Mouse (Mus musculus) retina, adult 2 months (tissue): ENCODE measurements around the gene Map1lc3a.

Source experiments
- DNase-seq: peaks from one replicate; pipeline ENCODE4 v3.0.0-alpha.2; 2012; ENCODE audit warnings: low read depth, low spot score

Map1lc3a gene

DNA sequence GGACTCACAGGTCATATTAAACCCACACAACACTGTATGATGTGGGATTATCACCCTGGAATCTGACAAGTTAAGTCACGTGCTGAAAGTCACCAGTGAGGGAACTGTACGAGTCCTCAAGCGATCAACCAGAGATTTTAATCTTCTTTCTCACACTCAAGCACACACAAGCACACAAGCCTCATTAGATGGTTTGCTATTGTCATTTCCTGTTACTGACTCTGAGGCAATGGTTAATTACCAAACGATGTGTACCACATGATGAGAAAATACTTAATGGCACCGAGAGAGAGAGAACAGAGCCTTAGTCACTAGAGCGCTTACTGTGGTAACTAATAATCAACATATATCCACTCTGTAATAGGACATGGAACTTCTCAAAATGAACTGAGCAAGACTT, 9.6 kb downstream of the Map1lc3a start:
- no peak for DNase-seq

DNA sequence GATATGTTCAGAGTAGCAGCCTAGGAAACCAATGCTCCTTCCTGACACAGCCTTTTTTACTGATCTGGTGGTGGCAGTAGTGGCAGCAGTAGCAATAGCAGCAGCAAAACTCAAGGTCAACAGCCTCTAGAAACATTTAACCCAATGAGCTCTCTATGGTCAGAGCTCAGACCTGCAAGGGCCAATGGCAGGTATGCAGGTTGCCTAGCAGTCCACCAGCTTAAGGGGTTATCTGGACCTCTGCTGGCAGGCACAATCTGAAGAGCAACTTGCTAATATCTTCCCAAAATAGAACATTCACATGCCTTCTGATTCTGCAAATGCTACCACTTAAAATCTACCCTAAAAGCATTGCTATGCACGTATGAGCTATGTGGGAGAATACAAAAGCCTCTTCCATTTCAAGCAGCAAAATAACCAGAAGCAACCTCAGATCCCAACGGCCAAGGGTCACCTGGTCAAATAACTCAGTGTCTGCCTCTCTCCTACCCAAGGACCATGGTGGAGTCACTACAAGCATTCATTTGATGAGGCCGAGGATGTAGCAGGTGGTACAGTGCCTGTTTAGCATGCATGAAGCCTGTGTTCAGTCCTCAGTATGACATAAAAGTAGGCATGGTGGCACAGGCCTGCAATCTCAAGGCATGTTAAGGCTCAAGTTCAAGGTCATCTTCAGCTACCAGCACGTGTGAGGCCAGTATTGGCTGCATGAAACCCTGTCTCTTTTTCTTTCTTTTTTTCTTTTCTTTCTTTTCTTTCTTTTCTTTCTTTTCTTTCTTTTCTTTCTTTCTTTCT, 11.6 kb downstream of the Map1lc3a start:
- no peak for DNase-seq

DNA sequence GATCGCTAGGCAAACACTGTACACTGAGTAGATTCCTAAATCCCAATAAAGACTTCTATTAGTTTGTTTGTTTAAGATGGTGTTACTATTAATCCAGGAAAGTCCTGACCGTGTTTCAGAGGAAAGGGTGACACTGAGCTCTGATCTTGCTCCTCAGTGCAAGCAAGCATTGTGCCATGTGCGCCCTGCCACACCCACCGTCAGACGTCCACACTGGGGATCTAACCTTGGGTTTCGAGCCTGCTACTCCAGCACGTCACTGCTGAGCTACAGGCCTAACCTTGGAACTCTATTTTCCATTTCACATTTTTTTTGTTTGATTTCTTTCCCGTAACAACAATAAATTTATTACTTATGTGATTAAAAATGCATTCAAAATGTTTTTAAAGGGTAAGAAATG, 14.0 kb downstream of the Map1lc3a start:
- no peak for DNase-seq

DNA sequence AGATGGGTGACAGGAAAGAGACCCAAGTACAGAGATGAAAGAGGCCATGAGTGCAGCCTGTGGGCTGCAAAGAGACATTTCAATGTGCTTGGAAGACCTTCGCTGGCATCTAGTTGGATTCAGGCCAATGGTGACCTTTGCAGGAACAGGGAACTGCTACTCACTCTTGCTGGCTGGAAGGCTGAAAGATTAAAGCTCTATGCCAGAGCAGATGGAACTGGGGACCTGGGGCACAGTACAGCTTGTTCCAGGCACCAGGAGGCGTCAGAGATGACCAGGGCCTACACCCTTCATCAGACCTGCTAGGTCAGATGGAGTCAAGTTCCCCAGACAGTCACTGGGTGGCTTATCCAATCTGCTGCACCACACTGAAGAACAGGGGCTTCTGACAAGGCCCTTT, 17.3 kb downstream of the Map1lc3a start:
- no peak for DNase-seq

DNA sequence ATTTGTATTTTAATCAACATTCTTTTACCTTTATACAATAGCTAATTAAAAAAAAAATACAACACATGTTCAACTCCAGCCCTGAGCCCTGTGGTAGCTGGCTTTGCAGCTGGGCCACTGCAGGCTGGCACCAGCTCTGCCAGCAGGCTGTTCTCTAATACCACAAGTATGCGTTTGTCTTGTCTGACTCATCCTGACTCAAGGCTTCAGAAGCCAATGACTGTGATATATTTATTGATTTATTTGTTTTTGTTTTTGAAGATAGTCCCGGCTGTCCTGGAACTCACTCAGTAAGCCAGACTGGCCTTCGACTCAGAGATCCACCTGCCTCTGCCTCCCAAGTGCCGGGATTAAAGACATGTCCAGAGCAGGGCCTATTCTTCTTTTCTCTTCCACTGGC, 17.8 kb downstream of the Map1lc3a start:
- DNase-seq: no peak

DNA sequence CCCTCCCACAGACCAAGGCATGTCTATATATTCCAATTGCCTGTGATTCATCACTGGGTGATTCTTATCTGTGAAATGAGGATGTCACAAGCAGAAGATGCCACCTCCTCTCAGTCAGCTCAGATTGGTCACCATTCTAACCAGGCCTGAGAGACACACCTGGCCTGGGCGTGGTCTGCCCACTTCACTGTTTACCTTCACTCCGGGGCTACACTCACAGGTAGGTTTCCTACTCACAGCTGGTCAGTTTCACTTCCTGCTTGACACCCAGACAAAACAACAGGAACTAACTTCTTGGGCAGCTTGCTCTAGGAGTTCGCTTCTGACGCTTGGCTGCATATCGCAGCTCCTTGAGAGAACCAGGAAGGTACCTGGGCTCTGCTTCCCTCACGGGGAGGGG, 19.4 kb downstream of the Map1lc3a start:
- no peak for DNase-seq

DNA sequence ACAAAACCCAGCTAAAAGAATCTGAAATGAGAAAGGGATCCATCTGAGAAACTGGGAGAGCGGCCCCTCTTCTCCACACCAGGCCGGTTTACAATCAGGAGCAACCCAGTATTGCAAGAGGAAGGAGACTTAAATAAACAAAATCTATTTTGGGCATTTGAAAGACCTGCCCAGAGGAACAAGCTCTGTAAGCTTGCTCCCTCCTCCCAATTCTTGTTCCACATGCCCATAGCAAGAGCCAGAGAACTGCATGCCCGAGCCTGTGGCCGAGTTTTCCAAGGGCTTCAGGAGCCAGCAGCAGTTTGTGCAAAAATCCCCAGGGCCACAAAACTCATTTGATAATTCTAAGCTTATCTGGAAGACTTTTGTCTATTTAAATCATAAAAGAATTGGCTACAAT, 23.5 kb downstream of the Map1lc3a start:
- DNase-seq: no peak

DNA sequence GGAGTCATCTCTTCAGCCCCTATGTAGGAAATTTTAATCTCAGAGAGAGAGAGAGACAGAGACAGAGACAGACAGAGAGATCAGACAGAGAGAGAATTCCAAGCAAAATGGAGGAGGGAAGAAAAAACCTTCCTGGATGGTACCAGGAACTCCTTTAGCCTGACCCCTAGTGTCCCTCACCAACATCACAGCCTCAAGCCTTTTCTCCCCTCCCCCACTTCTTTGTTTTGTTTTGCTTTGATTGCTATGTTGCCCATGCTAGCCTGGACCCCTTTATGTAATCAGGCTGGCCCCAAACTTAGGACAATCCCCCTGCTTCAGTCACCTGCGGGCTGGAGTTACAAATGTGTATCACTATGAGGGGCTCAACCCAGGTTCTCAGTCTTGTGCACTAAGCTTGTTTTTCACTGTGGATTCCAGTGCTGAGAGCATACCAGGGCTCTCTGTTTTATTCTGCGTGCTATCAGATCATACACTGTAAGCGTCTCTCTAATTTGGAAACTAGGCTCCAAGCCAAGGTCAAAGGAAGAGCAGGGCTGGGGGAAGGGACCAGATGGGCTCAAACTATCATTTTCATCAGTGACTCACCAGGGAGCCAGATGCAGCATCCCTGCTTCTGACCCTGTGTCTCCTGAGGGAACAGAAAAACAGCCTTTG, 33.0 kb downstream of the Map1lc3a start:
- DNase-seq: peak; percentile 16

DNA sequence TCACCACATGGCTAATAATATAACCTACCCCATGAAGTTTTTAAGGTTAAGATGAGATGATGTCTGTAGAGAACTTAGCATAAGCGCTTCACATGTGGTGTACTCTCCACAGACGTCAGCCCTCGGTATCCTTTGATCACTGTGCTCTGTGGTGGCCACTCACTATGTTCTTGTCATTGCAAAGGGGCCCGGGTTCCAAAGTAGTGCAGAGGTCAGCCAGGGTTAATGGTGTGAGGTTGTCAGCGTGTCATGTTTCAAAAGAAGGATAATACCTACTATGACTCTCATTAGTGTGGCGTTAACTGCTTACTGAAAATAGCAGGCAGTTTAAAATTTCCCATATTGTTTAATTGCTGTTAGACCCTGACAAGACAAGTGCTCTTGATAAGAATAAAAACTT, 37.6 kb downstream of the Map1lc3a start:
- no peak for DNase-seq

DNA sequence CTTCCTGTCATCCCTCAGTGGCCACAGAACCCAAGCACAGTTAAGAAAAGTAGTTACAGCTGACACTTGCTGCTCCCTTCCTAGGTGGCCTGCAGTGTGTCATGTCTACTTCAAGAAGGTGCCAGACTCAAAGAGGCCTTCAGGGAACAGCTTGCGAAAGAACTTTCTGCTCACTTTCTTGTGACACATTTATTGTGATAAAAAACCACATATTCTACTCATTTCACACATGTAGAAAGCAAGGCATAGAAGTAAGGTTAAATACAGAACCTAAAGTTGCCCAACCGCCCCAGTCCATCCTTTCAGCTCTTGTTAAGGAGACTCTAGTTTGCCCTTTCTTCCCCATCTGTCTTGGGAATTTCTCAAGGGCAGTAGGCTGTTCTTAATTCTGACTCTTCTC, 42.5 kb downstream of the Map1lc3a start:
- DNase-seq: no peak

DNA sequence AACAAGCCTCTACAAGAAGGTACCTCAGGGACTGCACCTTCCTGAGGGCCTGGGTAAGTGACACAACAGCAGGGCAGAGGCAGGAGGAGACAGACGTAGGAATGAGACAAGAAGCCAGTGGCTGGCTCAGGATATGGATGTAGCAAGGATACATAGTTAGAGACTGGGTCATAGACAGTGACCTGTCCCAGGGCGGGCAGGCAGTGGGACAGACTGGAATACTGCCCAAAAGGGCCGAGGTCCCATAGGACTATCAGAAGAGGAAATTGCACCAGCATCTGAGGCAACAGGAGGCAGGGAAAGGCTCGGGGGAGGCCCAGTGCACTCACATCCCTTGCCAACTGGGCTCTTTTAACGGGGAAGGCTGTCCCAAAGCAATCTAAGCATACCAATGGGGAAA, 44.5 kb downstream of the Map1lc3a start:
- DNase-seq: no peak

DNA sequence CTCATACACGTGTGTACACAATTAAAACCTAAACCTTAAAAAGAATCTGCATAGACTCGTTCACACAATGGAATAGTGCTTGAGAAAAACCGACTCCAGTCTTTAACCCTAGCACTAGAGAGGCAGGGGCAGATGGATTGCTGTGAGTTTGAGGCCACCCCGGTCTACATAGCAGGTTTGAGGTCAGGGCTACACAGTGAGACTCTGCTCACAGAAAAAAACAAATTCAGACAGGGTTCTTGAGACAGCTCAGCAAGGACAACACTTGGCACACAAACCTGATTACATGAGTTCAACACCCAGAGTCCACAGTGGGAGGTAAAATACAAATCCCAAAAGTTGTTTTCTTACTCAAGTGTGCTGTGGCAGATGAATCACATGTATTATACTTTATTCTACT, 49.9 kb downstream of the Map1lc3a start:
- no peak for DNase-seq
